Mouse (Mus musculus): ENCODE measurements around the gene Rpl19.

DNA sequence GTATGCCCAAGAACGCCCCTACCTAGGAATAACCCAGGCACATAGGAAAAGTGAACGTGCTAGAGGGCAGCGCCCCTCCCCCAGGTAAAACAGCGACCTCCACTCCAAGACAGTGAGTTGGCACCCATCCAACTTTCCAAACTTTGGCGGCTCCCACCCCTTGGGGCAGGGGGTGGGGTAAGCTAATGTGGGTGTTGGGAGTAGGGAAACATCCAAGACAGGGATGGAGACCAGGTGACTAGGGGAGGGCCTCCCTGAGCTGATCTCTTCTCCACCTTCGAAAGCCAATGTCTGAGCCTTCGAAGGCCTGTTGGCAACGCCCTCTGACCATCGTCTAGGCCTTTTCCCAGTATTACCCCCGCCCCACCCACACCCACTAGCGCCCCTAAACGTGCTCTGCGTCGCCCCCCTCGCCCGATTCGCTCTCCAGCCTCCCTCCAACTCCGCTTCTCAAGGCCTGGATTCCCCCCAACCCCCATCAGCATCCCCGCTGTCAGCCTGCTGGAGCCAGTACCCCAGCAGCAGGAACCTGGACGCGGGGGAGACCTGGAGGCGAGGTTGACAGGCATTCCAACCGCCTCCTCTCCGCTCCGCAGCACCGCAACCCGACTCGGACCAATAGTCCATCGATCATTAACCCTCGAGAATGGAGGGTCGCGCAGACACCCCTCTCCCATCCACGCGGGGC, 4.8 kb upstream of the Rpl19 start:
- no peak for TF ChIP-seq CTCF (IDR thresholded peaks at IDR 0.05; ENCODE audit: borderline replicate concordance, control insufficient read depth, extremely low read depth, insufficient read depth, low read length, poor library complexity)
- no peak for TF ChIP-seq POLR2A (IDR thresholded peaks at IDR 0.05; ENCODE audit: control insufficient read depth, extremely low read depth, insufficient read depth, low read length, poor library complexity)

Data from thymus, adult 2 months (tissue).